Mouse (Mus musculus) bone marrow, adult 2 months (tissue): ENCODE results near the gene Gm9958.

Experiments
- CTCF ChIP-seq: fragments of 200-500 bp; IDR thresholded peaks from 2 replicates; pipeline ENCODE4 v1.5.1; 2011; ENCODE audit warnings: low read length, control low read depth; ENCODE audit not compliant: control insufficient read depth, insufficient read depth
- POLR2A ChIP-seq: fragments of 200-500 bp; IDR thresholded peaks from 2 replicates; pipeline ENCODE4 v1.6.1; 2011; ENCODE audit warnings: low read depth, mild to moderate bottlenecking, control low read depth, low read length, borderline replicate concordance; ENCODE audit not compliant: control insufficient read depth

GRCm38 (mm10) chr5:90340847-90341246, 26.2 kb upstream of the Gm9958 start:
- TF ChIP-seq CTCF: no peak
- TF ChIP-seq POLR2A: no peak
